Mouse (Mus musculus) testis, postnatal 10 days (tissue): ENCODE measurements around the gene Il5.
A peak's percentile ranks its signal among the peaks of the same experiment; 100 is the strongest.

Experiments used
- DNase-seq: peaks from one replicate; pipeline ENCODE4 v3.0.0; 2021; ENCODE audit warnings: low spot score

The Il5 gene

DNA sequence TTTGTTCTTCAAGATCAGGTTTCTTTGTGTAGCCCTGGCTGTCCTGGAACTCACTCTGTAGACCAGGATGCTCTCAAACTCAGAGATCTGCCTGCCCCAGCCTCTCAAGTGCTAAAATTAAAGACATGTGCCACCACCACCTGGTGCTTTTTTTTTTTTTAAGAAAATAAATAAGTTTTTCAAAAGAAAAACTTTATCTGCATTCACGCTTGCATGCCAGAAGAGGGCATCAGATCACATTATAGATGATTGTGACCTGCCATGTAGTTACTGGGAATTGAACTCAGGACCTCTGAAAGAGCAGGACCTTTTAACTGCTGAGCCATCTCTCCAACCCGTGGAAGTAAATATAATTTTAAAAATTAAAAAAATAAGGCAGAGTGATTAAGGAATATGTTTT lies 24.7 kb downstream of the Il5 start:
- no peak for DNase-seq

DNA sequence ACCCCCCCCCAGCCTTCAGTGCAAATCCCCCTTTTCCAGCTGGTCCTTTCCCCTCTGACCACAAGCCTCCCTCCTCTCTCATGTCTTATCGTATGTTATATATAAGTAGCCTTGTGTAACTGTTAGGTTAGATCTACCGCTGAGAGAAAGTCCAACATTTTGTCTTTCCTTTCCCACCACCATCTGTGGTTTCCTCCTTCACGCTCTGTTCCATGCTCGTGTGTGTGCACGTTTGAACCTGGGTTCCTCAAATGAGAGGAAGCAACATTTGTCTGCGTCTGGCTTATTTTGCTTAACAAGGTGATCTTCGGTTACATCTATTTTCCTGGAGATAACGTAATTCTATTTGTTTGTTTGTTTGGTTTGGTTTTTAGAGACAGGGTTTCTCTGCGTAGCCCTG lies 27.4 kb downstream of the Il5 start:
- no peak for DNase-seq

DNA sequence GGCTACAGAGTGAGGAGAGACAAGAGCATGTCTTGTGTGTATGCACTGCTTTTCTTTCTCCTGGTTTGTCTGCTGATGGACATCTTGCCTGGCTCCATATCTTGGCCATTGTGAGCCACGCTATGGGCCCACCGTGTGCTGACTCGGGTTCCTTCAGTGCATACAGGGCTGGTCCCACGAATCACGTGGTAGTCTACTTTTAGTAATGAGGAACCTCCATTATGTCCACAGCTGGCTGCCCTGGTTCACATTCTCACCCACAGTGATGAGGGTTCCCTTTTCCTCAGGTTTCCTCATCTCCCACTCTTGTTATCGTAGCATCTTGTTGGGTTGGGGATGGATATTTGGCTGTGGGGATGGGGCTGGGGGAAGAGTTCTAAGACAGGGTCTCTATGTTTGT lies 28.0 kb downstream of the Il5 start:
- DNase-seq = no peak

DNA sequence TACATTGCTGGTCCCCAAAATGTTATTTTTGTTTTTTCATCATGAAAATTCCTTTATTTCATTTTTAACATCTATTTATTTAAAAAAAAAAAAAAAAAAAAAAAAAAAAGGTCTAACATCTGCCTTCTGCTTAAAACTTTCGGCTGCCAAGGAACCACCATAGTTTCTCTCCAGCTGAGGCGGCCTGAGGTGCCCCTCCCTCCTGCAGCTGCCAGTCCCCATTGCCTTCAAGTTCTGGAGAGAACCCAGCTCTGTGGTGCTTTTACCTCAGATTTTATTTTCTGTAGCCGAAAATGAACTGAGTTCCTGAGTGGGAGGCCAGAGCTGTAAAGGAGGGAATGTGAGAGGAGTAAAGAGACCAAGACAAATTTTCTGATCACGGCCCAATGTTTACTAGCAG lies 28.7 kb downstream of the Il5 start:
- DNase-seq = no peak

DNA sequence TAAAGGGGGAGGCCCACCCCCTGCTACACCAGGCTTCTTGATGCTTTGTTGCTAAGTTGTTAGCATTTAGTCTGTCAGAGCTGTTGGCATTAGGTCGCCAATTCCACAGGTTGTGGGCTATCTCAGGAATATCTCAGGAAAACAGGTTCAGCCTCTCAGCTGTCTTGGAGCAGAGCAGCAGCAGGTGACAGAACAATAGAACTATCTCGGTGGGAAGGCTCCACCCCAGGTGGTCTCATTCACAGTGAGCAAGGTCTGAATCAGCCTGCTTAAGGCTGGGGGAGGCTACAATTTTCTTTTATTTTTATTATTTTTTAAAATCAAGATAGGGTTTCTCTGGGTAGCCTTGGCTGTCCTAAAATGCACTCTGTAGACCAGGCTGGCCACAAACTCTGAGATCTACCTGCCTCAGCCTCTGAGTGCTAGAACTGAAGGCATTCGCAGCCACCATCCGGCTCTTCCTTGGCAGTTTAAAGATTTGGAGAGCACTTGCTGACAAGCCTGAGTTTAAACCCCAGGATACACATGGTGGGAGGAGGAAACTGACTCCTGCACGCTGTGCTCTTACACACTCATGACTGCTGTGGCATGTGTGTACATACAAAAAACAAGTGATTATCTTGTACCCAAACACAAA lies 29.2 kb downstream of the Il5 start:
- DNase-seq = no peak

DNA sequence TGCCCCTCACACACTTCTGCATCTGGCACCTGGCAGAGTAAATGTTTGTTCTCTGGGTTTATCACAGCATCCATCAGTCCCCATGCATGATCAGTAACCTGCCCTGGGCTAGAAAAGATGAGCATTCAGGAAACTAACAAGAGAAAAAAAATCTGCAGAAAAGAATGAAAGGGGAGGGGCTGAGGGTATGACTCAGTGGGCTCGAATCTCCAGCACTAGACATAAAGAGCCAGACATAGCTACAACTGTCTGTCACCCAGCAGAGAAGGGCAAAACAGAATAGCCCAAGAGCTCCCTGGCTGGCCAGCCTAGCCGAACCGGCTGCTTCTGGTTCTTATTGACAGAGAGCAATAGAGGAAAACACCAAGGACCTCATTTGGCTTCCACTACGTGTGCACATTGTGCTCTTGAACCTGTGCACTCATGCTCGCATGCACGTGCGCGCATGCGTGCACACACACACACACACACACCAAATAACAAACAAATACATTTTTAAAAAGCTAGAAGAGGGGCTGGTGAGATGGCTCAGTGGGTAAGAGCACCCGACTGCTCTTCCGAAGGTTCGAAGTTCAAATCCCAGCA lies 34.5 kb downstream of the Il5 start:
- no peak for DNase-seq

DNA sequence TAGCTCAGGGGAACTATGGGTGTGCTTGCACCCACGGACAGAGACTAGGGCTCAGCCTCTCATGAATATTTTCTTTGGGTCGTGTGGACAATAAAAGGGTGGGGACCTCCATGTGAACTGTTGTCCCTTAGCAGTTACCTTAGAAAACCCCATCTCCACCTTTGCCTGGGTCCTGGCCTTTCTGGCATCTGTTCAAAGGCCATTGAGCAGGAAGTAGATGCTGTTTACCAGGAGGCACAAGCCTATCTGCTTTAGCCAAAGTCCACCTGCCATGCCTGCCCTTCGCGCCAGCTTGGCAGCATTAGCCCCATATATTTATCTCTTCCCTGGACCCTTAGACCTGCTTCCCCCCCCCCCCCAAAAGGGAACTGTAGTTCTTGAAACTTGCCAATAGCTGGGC lies 37.0 kb downstream of the Il5 start:
- peak; percentile 33 for DNase-seq

DNA sequence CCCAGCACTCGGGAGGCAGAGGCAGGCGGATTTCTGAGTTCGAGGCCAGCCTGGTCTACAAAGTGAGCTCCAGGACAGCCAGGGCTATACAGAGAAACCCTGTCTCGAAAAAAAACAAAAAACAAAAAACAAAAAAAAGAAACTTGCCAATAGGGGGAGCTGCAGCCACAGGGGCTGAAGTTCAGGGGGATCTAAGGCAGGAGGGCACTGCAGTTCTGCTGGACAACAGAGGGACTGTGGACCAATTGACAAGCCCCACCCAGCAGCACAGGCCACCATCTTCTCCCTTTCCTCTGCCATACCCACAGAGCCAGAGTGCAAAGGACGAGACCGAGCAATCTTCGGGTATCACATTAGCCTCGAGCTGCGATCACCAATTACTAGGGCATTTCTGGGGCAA lies 37.4 kb downstream of the Il5 start:
- DNase-seq = peak; percentile 43

DNA sequence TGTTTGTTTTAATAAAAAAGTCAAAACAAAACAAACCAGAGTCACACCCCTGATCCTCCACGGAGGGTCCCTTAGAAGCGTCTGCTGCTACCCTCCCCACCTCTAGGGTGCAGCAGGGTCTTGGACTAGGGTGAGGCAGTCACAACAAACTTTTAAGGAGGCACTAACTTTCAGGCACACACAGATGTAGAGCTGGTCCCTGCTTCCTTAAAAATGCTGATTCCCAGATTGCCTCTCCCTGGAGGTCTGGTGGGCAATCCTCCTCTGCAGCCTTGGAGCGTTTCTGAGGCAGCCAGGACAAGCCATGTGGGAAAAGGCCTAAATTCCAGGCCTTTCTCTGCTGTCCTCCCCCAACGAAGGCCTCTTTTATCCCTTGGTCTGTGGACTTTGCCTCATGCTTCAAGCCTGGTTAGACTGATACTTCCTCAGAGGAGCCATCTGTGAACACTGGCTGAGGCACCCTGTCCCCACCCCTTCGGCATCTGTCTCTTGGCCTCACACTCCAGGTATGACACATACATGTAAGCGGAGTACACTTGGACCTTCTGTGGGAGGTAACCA lies 38.3 kb downstream of the Il5 start:
- DNase-seq = peak; percentile 42

DNA sequence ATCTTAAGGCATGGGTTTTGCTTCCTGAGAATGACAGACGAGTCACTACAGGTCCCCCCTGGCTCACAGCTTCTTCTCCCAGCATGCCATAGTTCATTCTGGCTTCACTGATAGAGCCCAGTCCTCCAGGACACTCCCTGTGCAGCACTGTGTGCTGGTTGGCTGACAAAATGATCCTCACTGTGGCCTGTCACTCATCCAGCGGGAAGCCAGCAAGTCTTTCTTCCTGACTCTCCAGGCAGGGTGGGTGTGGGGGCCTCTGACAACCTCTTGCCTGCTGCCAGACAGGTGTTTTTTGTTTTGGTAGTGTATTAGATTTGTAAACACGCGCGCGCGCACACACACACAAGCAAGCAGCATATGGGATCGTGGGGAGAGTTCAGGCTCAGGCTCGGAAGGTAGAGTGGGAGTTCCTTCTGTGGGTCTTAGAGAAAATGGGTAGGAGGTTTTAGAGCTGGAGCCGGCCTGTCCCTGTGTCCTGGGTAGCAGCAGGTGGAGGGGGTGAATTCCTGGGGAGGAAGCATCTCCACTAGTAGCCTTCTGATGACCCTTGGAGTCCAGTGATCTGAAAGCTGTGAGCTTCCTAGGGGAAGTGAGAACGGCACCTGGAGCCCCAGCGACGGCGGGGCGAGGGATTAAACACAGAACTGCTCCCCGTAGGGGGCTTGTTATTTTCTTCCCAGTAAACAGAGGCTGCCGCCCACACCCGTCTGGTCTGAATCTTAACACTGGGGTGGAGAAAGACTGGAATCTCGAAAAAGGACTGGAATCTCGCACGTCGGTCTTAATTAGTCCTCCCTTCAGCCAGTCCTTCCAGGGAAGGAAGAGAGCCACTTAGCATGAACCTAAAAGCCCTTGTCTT lies 39.2 kb downstream of the Il5 start:
- peak; percentile 43 for DNase-seq

DNA sequence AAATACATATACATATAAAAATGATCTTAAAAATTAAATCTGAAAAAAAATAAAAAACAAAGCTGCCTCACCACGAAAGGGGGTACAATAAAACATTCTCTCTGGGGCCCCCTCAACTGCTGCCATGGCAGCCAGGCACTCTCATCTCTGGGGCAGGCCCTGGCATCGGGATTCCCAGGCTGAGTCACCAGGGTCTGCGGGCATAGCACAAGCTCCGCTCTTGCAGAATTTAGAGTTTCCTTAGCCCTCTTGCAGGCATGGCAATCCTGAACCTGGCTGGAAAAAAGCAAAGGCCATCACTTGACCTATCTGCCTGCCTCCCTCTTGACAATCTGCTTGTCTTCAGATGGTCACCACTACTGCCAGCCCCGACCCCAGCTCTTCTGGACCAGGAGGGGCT lies 40.7 kb downstream of the Il5 start:
- peak; percentile 44 for DNase-seq

DNA sequence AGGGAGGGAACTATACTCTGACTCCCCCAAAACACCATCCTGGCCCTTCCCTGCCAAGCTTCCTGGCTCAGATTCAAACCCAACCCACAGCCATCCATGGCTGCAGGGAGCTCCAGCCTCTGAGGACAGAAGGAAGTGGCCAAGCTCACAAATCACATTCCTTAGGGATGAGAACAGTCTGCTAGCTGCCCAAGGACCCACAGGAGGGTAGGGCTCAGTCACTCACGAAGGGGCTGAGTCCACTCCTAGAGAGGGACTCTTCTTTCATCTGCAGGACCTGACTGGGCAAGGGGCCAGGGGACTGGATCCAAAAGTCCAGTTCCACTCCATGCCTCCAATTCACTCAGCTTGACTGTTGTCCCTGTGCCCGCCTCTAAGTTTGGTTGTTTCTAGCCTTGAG lies 41.2 kb downstream of the Il5 start:
- peak; percentile 88 for DNase-seq

DNA sequence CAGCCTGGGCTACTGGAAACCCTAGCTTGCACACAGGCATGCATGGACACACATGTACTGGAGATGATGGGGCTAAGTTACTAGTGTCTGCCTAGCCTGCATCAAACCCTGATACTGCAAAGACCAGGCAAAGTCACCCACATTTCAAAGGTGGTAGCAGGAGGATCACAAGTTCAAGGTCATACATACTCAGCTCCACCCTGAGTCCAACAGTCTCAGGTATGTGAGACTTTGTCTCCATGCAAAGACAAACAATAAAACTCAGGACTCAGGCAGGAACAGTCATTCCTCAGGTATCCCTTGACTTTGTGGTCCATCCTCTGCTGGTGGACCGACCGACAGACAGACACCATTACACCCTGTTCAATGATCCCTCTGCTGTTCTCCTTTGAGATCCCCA lies 41.8 kb downstream of the Il5 start:
- DNase-seq = peak; percentile 39

DNA sequence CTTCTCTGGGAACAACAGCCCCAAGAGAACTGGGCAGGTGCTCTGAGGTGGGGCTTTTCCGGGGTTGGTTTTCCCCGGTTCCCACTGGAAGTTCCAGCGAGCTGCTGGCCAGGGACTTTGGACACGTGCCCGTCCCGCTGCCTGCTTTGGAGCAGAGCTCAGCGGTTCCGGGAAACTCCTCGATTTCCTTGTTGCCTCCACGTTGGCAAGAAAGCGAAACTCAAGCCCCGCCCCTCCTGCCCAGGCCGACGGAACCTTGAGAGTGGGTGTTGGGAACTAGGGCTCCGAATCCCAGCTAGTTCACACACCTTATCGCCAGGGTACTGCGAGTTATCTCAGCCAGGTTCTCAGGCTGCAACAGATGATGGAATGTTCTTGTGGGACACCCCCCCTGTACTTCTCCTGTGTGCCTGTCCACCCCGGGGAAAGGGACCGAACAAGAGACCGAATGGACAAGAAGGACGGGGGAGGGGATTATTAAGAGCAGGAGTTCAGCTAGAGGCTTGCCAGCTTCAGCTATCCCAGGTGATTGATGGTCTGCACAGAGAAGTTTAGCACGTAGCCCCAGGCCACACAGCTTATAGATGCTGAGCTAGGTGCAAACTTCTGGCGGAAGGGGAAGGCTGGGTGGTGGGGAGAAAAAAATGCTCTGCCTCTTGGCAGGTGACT lies 42.4 kb downstream of the Il5 start:
- DNase-seq = peak; percentile 95

DNA sequence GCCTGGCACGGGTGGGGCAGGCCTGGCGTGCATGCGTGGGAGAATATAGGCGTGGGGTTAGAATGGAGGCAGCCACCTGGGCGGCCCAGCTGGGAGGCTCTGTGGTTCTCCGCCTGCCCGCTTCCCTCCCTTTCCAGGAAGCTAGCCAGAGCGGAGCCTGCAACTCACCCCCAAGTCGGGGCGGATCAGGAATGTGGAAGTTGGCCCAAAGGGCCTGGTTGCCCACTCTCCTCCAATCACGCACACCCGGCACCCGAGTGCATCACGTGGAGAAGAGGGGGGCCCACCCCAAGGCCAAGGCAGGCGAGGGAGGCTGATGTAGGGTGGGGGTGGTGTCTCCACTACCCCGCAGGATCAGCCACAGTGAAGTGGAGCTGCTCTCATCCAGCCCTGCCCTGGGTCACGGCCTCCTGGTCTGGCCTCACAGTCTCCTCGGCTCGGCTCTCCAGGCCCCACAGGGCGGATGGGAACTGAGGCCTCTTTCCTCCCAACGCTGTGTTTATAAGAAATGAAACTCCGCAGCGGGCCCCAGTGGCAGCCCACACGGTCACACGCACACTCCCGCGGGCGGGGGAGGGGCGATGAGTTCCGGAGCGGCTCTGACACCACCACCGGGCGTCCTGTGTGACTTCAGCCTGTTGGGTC lies 43.0 kb downstream of the Il5 start:
- DNase-seq = peak; percentile 95

DNA sequence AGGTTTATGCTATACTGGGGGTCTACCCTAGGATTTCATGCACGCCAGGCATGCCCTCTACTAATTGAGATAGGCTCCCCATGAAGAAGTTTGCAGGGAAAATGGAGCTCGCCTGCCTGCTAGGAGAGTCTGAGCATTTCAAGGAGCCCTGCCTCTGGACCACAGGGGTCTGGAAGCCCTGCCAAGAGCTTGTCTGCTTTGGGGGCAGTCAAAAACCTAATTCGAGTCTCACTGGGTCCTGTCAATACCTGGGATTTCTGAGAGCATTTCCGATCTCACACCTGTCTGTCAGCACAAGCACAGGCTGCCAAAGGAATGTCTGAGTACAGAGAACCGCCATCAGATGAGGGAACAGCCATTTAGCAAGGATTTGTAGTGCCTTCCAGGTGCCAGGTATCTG lies 44.0 kb downstream of the Il5 start:
- no peak for DNase-seq

DNA sequence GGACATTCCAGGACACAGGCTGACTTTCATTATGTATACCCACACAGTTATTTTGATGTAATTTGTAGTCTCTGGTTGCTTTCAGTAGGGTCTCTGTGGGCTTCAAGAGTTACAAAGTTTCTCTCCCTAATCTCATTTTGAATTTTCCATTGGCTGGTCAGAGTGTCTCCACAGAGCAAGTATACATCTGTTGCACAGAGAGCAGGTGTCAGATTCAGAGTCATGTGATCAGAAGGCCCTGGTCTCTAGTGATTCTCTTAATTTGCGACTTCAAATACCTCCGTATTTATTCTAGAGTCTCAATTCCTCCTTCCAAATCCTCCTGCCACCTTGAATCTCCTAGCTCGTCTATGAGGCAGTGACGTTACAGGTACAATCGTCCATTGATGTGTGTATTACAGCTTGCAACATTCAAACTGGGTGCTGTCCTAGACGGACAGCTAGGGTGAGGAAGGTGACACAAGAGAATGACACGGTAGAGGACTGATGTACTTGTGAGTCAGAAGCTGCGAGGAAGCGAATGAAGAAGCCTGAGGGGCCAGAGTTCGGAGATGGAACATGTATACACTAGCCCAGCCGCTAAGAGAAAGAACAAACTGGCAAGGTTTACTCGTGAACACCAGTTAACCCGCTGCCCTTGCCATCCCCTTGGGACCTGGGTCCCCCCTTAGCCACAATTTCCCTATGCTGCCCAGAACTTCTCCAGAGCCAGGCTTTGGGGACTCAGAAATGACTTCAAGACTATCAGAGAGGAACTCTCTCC lies 48.0 kb downstream of the Il5 start:
- no peak for DNase-seq

DNA sequence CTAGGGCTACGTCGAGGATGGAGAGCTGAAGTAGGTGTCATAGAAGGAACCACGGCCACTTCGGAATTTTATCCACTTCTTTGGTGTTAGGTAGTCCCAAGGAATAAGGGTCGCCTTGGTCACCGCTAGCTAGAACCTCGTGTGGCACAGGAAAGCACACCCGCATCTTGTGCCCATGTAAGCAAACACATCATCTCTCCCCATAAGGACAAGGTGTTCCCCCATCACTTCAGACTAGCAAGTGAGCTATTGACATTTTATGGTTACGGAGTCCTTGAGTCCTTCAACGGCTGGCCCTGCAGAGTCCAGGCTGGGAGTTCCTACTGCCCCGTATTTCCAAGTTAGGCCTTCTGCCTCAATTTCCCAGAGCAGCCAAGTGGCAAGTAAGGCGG lies 48.6 kb downstream of the Il5 start:
- DNase-seq = no peak

DNA sequence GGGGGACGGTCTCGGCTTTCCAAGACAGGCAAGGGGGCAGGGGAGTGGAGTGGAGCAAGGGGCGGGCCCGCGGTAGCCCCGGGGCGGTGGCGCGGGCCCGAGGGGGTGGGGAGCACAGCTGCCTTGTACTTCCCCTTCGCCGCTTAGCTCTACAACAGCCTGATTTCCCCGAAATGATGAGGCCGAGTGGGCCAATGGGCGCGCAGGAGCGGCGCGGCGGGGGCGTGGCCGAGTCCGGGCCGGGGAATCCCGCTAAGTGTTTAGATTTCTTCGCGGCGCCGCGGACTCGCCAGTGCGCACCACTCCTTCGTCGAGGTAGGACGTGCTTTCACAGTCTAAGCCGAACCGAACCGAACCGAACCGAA lies 49.1 kb downstream of the Il5 start, which contains the start of gene Irf1:
TSS of gene Irf1 (plus strand) at position 255 of the 365 bp plus-strand sequence.
- peak; percentile 95 for DNase-seq

DNA sequence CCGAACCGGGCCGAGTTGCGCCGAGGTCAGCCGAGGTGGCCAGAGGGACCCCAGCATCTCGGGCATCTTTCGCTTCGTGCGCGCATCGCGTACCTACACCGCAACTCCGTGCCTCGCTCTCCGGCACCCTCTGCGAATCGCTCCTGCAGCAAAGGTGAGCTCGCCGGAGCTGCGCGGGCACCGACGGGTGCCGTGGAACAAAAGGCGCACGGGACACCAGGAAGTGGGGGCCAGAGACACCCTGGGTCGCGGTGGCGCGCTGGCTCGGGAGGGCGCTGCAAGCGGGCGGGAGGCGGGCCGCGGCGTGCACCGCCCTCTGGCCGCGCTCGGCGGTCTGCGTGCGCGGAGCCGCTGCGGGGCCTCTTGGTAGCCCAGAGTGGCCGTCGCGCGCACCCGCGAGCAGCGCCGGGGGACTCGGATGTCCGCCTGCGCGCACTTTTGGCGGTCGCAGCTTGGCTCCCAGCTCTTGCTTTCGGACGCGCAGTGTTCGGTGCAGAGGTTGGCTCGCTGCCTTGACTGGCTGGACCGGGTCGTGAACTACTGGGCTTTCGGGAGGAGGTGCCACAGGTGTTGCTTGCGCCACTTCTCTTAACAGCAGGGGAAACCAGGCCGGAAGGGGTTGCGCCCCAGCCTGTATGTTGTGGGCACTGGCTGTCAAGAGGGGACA lies 49.7 kb downstream of the Il5 start:
- peak; percentile 82 for DNase-seq
